Mouse (Mus musculus) forebrain, embryonic 14.5 days (tissue): Measurements from ENCODE around the gene Tmem216. TPM values are rescaled to one million over a fixed set of nuclear protein-coding genes. Genes with fewer than 3 reads are reported as not detected.

Experiments
- ATAC-seq: fragments of 200-750 bp; cut with Nextera tagmentation; 2 replicates; pipeline ENCODE4 v1.8.0; 2017; ENCODE audit warnings: mild to moderate bottlenecking, moderate library complexity
- DNase-seq: peaks from one replicate; pipeline ENCODE4 v3.0.0-alpha.2; 2015; ENCODE audit warnings: low spot score
- H3K27ac ChIP-seq: fragments of 300-500 bp; sonication (generic); 2 replicates; pipeline ENCODE4 v1.5.1; 2014; ENCODE audit warnings: low read depth, mild to moderate bottlenecking, control low read depth, low read length, moderate library complexity
- H3K27me3 ChIP-seq: fragments of 300-500 bp; sonication (generic); replicated peaks from 2 replicates; pipeline ENCODE4 v1.6.1; 2014; ENCODE audit warnings: low read length, control low read depth, mixed read lengths; ENCODE audit not compliant: control insufficient read depth, insufficient read depth
- H3K36me3 ChIP-seq: fragments of 300-500 bp; sonication (generic); 2 replicates; pipeline ENCODE4 v1.6.1; 2014; ENCODE audit warnings: low read length, control low read depth; ENCODE audit not compliant: control insufficient read depth, insufficient read depth
- H3K4me1 ChIP-seq: fragments of 300-500 bp; sonication (generic); 2 replicates; pipeline ENCODE4 v1.6.1; 2014; ENCODE audit warnings: antibody characterized with exemption, low read length, control low read depth; ENCODE audit not compliant: control insufficient read depth, insufficient read depth
- H3K4me2 ChIP-seq: fragments of 300-500 bp; sonication (generic); 2 replicates; pipeline ENCODE4 v1.6.1; 2014; ENCODE audit warnings: mild to moderate bottlenecking, control low read depth, low read length
- H3K4me3 ChIP-seq: fragments of 300-500 bp; sonication (generic); 2 replicates; pipeline ENCODE4 v1.5.1; 2014; ENCODE audit warnings: low read depth, low read length, control low read depth
- H3K9ac ChIP-seq: fragments of 300-500 bp; sonication (generic); 2 replicates; pipeline ENCODE4 v1.6.1; 2014; ENCODE audit warnings: mild to moderate bottlenecking, low read length, control low read depth, moderate library complexity
- H3K9me3 ChIP-seq: fragments of 300-500 bp; sonication (generic); replicated peaks from 2 replicates; pipeline ENCODE4 v1.6.1; 2016; ENCODE audit warnings: low read length, control low read depth, mixed read lengths; ENCODE audit not compliant: control insufficient read depth
- WGBS: fragments of 180-500 bp; shearing (Covaris S2); extraction: QIAGEN DNeasy Blood & Tissue Kit; methylation state at CpG from one replicate; pipeline ENCODE4 v1.1.7; 2014; 5-methylcytosine and 5-hydroxymethylcytosine counted together
- polyA plus RNA-seq: library from polyadenylated mRNA; unstranded; fragments of >200 nt; fragmentation: Nextera tagmentation; extraction: Ambion mirVana; gene quantifications from 2 replicates; pipeline ENCODE4 v1.2.1, GENCODE M21; 2014

The Tmem216 gene
- polyA plus RNA-seq, 1 experiment from 2014 or later, result 70.1 TPM

- no peaks in the 10 kb centered on the region for H3K9me3 ChIP-seq
- no peak overlapping the region for H3K27ac ChIP-seq
- no peaks in the 10 kb centered on the region for H3K27me3 ChIP-seq
- H3K4me3 ChIP-seq, result no peak overlapping the region
- 96% methylated on average over 6 of the region's 6 CpGs for WGBS
- ATAC-seq, result no peak
- H3K36me3 ChIP-seq, result peaks cover 33% of the 10 kb centered on the region
- no peak for DNase-seq
- no peak overlapping the region for H3K9ac ChIP-seq
- H3K4me2 ChIP-seq, result no peak overlapping the region
- no peaks in the 10 kb centered on the region for H3K4me1 ChIP-seq
Observed at GRCm38 (mm10) chr19:10591659-10592377, 35.8 kb upstream of the Tmem216 start.

- 69% methylated on average over 3 of the region's 3 CpGs for WGBS
- DNase-seq, result no peak
- Histone ChIP-seq H3K9me3 (no peaks in the 10 kb centered on the region), H3K36me3 (peaks cover 25% of the 10 kb centered on the region), H3K27ac (no peak overlapping the region), H3K27me3 (no peaks in the 10 kb centered on the region), H3K9ac (no peak overlapping the region), H3K4me2 (no peak overlapping the region), H3K4me1 (no peaks in the 10 kb centered on the region), H3K4me3 (no peak overlapping the region)
- no peak for ATAC-seq
Observed at GRCm38 (mm10) chr19:10590301-10590700, 34.3 kb upstream of the Tmem216 start.

- Histone ChIP-seq H3K4me3 (no peak overlapping the region), H3K36me3 (peaks cover 17% of the 10 kb centered on the region), H3K9ac (no peak overlapping the region), H3K27me3 (no peaks in the 10 kb centered on the region), H3K9me3 (no peaks in the 10 kb centered on the region), H3K4me2 (no peak overlapping the region), H3K27ac (no peak overlapping the region), H3K4me1 (no peaks in the 10 kb centered on the region)
- 75% methylated on average over 5 of the region's 5 CpGs for WGBS
- DNase-seq (no peak), ATAC-seq (no peak)
Observed at GRCm38 (mm10) chr19:10589127-10589857, 33.3 kb upstream of the Tmem216 start.

GRCm38 (mm10) chr19:10587231-10587630 is 31.2 kb upstream of the Tmem216 start:
- peaks cover 7% of the 10 kb centered on the region for H3K36me3 ChIP-seq
- no peaks in the 10 kb centered on the region for H3K4me1 ChIP-seq
- no peaks in the 10 kb centered on the region for H3K27me3 ChIP-seq
- WGBS, result 89% methylated on average over 8 of the region's 8 CpGs
- H3K4me2 ChIP-seq, result no peak overlapping the region
- H3K27ac ChIP-seq, result no peak overlapping the region
- no peaks in the 10 kb centered on the region for H3K9me3 ChIP-seq
- H3K4me3 ChIP-seq, result no peak overlapping the region
- no peak overlapping the region for H3K9ac ChIP-seq
- DNase-seq, result no peak
- ATAC-seq, result no peak

- Histone ChIP-seq H3K36me3 (peaks cover 9% of the 10 kb centered on the region), H3K27me3 (no peaks in the 10 kb centered on the region), H3K9ac (no peak overlapping the region), H3K4me1 (no peaks in the 10 kb centered on the region), H3K4me2 (no peak overlapping the region), H3K4me3 (no peak overlapping the region), H3K27ac (no peak overlapping the region), H3K9me3 (no peaks in the 10 kb centered on the region)
- DNase-seq, result no peak
- no peak for ATAC-seq
- 92% methylated on average over 8 of the region's 8 CpGs for WGBS
Observed at GRCm38 (mm10) chr19:10585112-10585511, 29.1 kb upstream of the Tmem216 start.

GRCm38 (mm10) chr19:10583550-10584146 is 27.6 kb upstream of the Tmem216 start:
- Histone ChIP-seq H3K4me2 (no peak overlapping the region), H3K9ac (no peak overlapping the region), H3K9me3 (no peaks in the 10 kb centered on the region), H3K4me3 (no peak overlapping the region), H3K27me3 (no peaks in the 10 kb centered on the region), H3K4me1 (no peaks in the 10 kb centered on the region), H3K36me3 (peaks cover 9% of the 10 kb centered on the region), H3K27ac (no peak overlapping the region)
- ATAC-seq (no peak), DNase-seq (peak; percentile 31)
- 34% methylated on average over 7 of the region's 7 CpGs for WGBS

- Histone ChIP-seq H3K4me1 (peaks cover 7% of the 10 kb centered on the region; the same call in 1 of the 2 replicates), H3K27ac (no peak overlapping the region), H3K9ac (no peak overlapping the region), H3K4me3 (no peak overlapping the region), H3K4me2 (no peak overlapping the region), H3K9me3 (no peaks in the 10 kb centered on the region), H3K36me3 (peaks cover 9% of the 10 kb centered on the region), H3K27me3 (no peaks in the 10 kb centered on the region)
- 83% methylated on average over 6 of the region's 6 CpGs for WGBS
- ATAC-seq (no peak), DNase-seq (no peak)
Observed at GRCm38 (mm10) chr19:10581984-10582383, 25.9 kb upstream of the Tmem216 start.

- Histone ChIP-seq H3K4me1 (peaks cover 13% of the 10 kb centered on the region), H3K9me3 (no peaks in the 10 kb centered on the region), H3K27ac (no peak overlapping the region), H3K36me3 (peaks cover 9% of the 10 kb centered on the region), H3K4me3 (no peak overlapping the region), H3K4me2 (no peak overlapping the region), H3K27me3 (no peaks in the 10 kb centered on the region), H3K9ac (no peak overlapping the region)
- 85% methylated on average over 3 of the region's 3 CpGs for WGBS
- ATAC-seq (no peak), DNase-seq (no peak)
Observed at GRCm38 (mm10) chr19:10580761-10581160, 24.7 kb upstream of the Tmem216 start.

- Histone ChIP-seq H3K9ac (no peak overlapping the region), H3K4me3 (no peak overlapping the region), H3K36me3 (peaks cover 9% of the 10 kb centered on the region), H3K4me2 (no peak overlapping the region), H3K27me3 (no peaks in the 10 kb centered on the region), H3K27ac (no peak overlapping the region), H3K4me1 (peaks cover 13% of the 10 kb centered on the region), H3K9me3 (no peaks in the 10 kb centered on the region)
- no peak for ATAC-seq
- DNase-seq, result no peak
- WGBS, result 77% methylated on average over 3 of the region's 3 CpGs
Observed at GRCm38 (mm10) chr19:10580102-10580501, 24.1 kb upstream of the Tmem216 start.
